Mouse (Mus musculus) heart, embryonic 16.5 days (tissue): ENCODE measurements at regions not wholly inside any gene's neighbourhood (a gene's known extent, or its start where the extent isn't known, plus 50 kb on each side); places are given as distances from the start of the nearest gene placed in this dataset.

Experiments used
- ATAC-seq: fragments of 200-750 bp; cut with Nextera tagmentation; replicated peaks from 2 replicates; pipeline ENCODE4 v1.8.0; 2017; ENCODE audit warnings: moderate number of reproducible peaks; ENCODE audit not compliant: insufficient read depth, low FRiP score; ENCODE audit errors: extremely low read depth
- H3K27ac ChIP-seq: fragments of 300-500 bp; sonication (generic); 2 replicates; pipeline ENCODE4 v1.5.1; 2014; ENCODE audit warnings: mild to moderate bottlenecking, low read length, control low read depth, moderate library complexity
- H3K27me3 ChIP-seq: fragments of 300-500 bp; sonication (generic); 2 replicates; pipeline ENCODE4 v1.6.1; 2014; ENCODE audit warnings: low read length, mixed read lengths; ENCODE audit not compliant: control insufficient read depth, insufficient read depth
- H3K36me3 ChIP-seq: fragments of 300-500 bp; sonication (generic); 2 replicates; pipeline ENCODE4 v1.6.1; 2014; ENCODE audit not compliant: control insufficient read depth, insufficient read depth
- H3K4me1 ChIP-seq: fragments of 300-500 bp; sonication (generic); 2 replicates; pipeline ENCODE4 v1.6.1; 2014; ENCODE audit warnings: low read length, mixed read lengths; ENCODE audit not compliant: control insufficient read depth, insufficient read depth
- H3K4me2 ChIP-seq: fragments of 300-500 bp; sonication (generic); 2 replicates; pipeline ENCODE4 v1.6.1; 2014; ENCODE audit warnings: low read depth, mild to moderate bottlenecking, control low read depth, low read length
- H3K4me3 ChIP-seq: fragments of 300-500 bp; sonication (generic); 2 replicates; pipeline ENCODE4 v1.5.1; 2014; ENCODE audit warnings: mild to moderate bottlenecking, control low read depth, low read length
- H3K9ac ChIP-seq: fragments of 300-500 bp; sonication (generic); 2 replicates; pipeline ENCODE4 v1.6.1; 2014; ENCODE audit warnings: low read length, control low read depth
- H3K9me3 ChIP-seq: fragments of 300-500 bp; sonication (generic); replicated peaks from 2 replicates; pipeline ENCODE4 v1.6.1; 2016; ENCODE audit warnings: low read length; ENCODE audit not compliant: control insufficient read depth
- WGBS: fragments of 180-500 bp; shearing (Covaris S2); extraction: QIAGEN DNeasy Blood & Tissue Kit; methylation state at CpG from one replicate; pipeline ENCODE4 v1.1.7; 2014; 5-methylcytosine and 5-hydroxymethylcytosine counted together

GRCm38 (mm10) chr12:54320533-54320932, 116.9 kb upstream of the Egln3 start:
- Histone ChIP-seq H3K27me3 (no peaks in the 10 kb centered on the region), H3K4me2 (no peak overlapping the region), H3K4me1 (peaks cover 9% of the 10 kb centered on the region; the same call in 1 of the 2 replicates), H3K27ac (no peak overlapping the region), H3K36me3 (no peaks in the 10 kb centered on the region), H3K9ac (no peak overlapping the region), H3K4me3 (no peak overlapping the region), H3K9me3 (peaks cover 11% of the 10 kb centered on the region)
- ATAC-seq: no peak
- WGBS: 86% methylated on average over 5 of the region's 5 CpGs

- Histone ChIP-seq H3K27me3 (no peaks in the 10 kb centered on the region), H3K9ac (peak overlapping the region; percentile 58), H3K4me1 (peaks cover 25% of the 10 kb centered on the region), H3K36me3 (no peaks in the 10 kb centered on the region), H3K27ac (peak overlapping the region; percentile 88), H3K4me2 (peak overlapping the region; percentile 61), H3K9me3 (peaks cover 11% of the 10 kb centered on the region), H3K4me3 (peak overlapping the region; percentile 37)
- 2% methylated on average over 16 of the region's 16 CpGs for WGBS
- peak; percentile 90 for ATAC-seq
Measured at GRCm38 (mm10) chr12:54316980-54317471, 113.4 kb upstream of the Egln3 start.

GRCm38 (mm10) chr12:54316066-54316567, 112.5 kb upstream of the Egln3 start:
- Histone ChIP-seq H3K27me3 (no peaks in the 10 kb centered on the region), H3K36me3 (no peaks in the 10 kb centered on the region), H3K4me3 (no peak overlapping the region), H3K9ac (peak overlapping the region; percentile 44), H3K4me2 (peak overlapping the region; percentile 61; the same call in 1 of the 2 replicates), H3K9me3 (peaks cover 11% of the 10 kb centered on the region), H3K27ac (peak overlapping the region; percentile 88), H3K4me1 (peaks cover 26% of the 10 kb centered on the region)
- WGBS: 66% methylated on average over 15 of the region's 15 CpGs
- no peak for ATAC-seq

GRCm38 (mm10) chr12:54314153-54314552, 110.5 kb upstream of the Egln3 start:
- no peak for ATAC-seq
- Histone ChIP-seq H3K4me2 (no peak overlapping the region), H3K9ac (0 out of 2 replicates have a peak overlapping the region, but pooled peaks have one; percentile 23), H3K9me3 (no peaks in the 10 kb centered on the region), H3K27me3 (no peaks in the 10 kb centered on the region), H3K27ac (peak overlapping the region; percentile 63), H3K4me1 (peaks cover 26% of the 10 kb centered on the region), H3K36me3 (no peaks in the 10 kb centered on the region), H3K4me3 (no peak overlapping the region)
- WGBS: 83% methylated on average over 2 of the region's 2 CpGs

- Histone ChIP-seq H3K4me1 (peaks cover 26% of the 10 kb centered on the region), H3K36me3 (no peaks in the 10 kb centered on the region), H3K4me3 (peak overlapping the region; percentile 56), H3K4me2 (peak overlapping the region; percentile 88), H3K27me3 (no peaks in the 10 kb centered on the region), H3K27ac (peak overlapping the region; percentile 98), H3K9ac (peak overlapping the region; percentile 82), H3K9me3 (no peaks in the 10 kb centered on the region)
- under 1% methylated on average over 20 of the region's 20 CpGs for WGBS
- ATAC-seq: peak; percentile 76
Measured at GRCm38 (mm10) chr12:54313211-54313845, 109.7 kb upstream of the Egln3 start.

GRCm38 (mm10) chr12:54312522-54313210, 109.0 kb upstream of the Egln3 start:
- H3K4me2 ChIP-seq: peak overlapping the region; percentile 88
- no peaks in the 10 kb centered on the region for H3K36me3 ChIP-seq
- H3K27ac ChIP-seq: peak overlapping the region; percentile 98
- H3K9ac ChIP-seq: peak overlapping the region; percentile 82
- 19% methylated on average over 14 of the region's 14 CpGs for WGBS
- H3K9me3 ChIP-seq: no peaks in the 10 kb centered on the region
- H3K27me3 ChIP-seq: no peaks in the 10 kb centered on the region
- no peak for ATAC-seq
- peak overlapping the region; percentile 56 for H3K4me3 ChIP-seq
- peaks cover 26% of the 10 kb centered on the region for H3K4me1 ChIP-seq

- Histone ChIP-seq H3K27me3 (no peaks in the 10 kb centered on the region), H3K36me3 (no peaks in the 10 kb centered on the region), H3K27ac (peak overlapping the region; percentile 98), H3K4me1 (peaks cover 23% of the 10 kb centered on the region), H3K4me3 (no peak overlapping the region), H3K9ac (no peak overlapping the region), H3K9me3 (no peaks in the 10 kb centered on the region), H3K4me2 (no peak overlapping the region)
- no peak for ATAC-seq
- WGBS: 68% methylated on average over 4 of the region's 4 CpGs
Measured at GRCm38 (mm10) chr12:54311896-54312521, 108.3 kb upstream of the Egln3 start.

- no peaks in the 10 kb centered on the region for H3K36me3 ChIP-seq
- no peak overlapping the region for H3K27ac ChIP-seq
- no peak for ATAC-seq
- WGBS: 70% methylated on average over 4 of the region's 4 CpGs
- peaks cover 17% of the 10 kb centered on the region for H3K4me1 ChIP-seq
- H3K4me3 ChIP-seq: no peak overlapping the region
- no peak overlapping the region for H3K9ac ChIP-seq
- no peaks in the 10 kb centered on the region for H3K27me3 ChIP-seq
- no peaks in the 10 kb centered on the region for H3K9me3 ChIP-seq
- no peak overlapping the region for H3K4me2 ChIP-seq
Measured at GRCm38 (mm10) chr12:54309874-54310273, 106.2 kb upstream of the Egln3 start.

- H3K4me2 ChIP-seq: no peak overlapping the region
- no peaks in the 10 kb centered on the region for H3K27me3 ChIP-seq
- no peak overlapping the region for H3K27ac ChIP-seq
- no peak overlapping the region for H3K9ac ChIP-seq
- no peaks in the 10 kb centered on the region for H3K36me3 ChIP-seq
- WGBS: 88% methylated on average over 6 of the region's 6 CpGs
- H3K9me3 ChIP-seq: no peaks in the 10 kb centered on the region
- peaks cover 11% of the 10 kb centered on the region for H3K4me1 ChIP-seq
- ATAC-seq: no peak
- no peak overlapping the region for H3K4me3 ChIP-seq
Measured at GRCm38 (mm10) chr12:54309219-54309618, 105.6 kb upstream of the Egln3 start.
